Mouse (Mus musculus) small intestine, adult 2 months (tissue): ENCODE data around the gene Lrrc8d.

Source experiments
- CTCF ChIP-seq: fragments of 200-500 bp; IDR thresholded peaks from 2 replicates; pipeline ENCODE4 v1.5.1; 2012; ENCODE audit warnings: low read depth, mild to moderate bottlenecking, control low read depth, inconsistent platforms, low read length, moderate library complexity, mixed read lengths; ENCODE audit not compliant: insufficient replicate concordance, insufficient read length; ENCODE audit errors: extremely low read depth
- POLR2A ChIP-seq: fragments of 200-500 bp; IDR thresholded peaks from 2 replicates; pipeline ENCODE4 v1.6.1; 2012; ENCODE audit warnings: low read depth, mild to moderate bottlenecking, control low read depth, inconsistent platforms, low read length, moderate library complexity

GRCm38 (mm10) chr5:105832140-105832539 lies 132.4 kb downstream of the Lrrc8d start:
- TF ChIP-seq CTCF (no peak), POLR2A (no peak)
